Mouse (Mus musculus) cortical plate, adult 2 months (tissue): ENCODE measurements around the gene Lrrk1.

Experiments used
- CTCF ChIP-seq: fragments of 200-500 bp; IDR thresholded peaks from 2 replicates; pipeline ENCODE4 v1.5.1; 2011; ENCODE audit warnings: mild to moderate bottlenecking, control low read depth, low read length; ENCODE audit not compliant: insufficient read depth; ENCODE audit errors: extremely low read depth
- POLR2A ChIP-seq: fragments of 200-500 bp; IDR thresholded peaks from 2 replicates; pipeline ENCODE4 v1.6.1; 2011; ENCODE audit warnings: mild to moderate bottlenecking, low read length, control low read depth; ENCODE audit not compliant: insufficient read depth; ENCODE audit errors: extremely low read depth

DNA sequence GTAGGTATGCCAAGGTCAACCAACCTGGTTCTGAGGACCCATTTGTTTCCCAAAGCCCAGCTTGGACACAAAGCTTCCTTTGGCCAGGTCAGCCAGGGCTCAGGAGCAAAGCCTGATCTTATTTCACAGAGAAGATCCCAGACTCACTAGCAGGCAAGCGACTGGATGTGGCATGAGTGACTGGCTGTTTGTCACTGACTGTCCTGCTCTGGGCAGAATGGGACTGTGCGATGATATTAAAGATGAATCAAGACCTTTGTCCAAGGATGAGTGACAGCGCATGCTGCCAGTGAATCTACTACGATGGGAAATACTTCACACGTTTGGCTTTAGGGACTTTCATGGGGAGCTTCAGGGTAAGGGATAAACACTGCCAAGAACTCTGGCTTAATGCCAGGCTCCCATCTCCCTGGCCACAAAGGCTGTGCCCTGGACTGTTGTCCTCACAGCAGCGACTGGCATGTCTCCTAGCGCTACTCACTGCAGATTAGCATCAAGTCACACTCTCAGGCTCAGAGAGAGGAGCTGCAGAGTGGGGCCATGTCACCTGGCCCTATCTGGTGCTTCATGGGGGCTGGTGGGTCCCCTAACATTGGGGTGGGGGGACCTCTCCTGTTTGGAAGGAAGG, 127.3 kb downstream of the Lrrk1 start:
- TF ChIP-seq POLR2A (no peak), CTCF (no peak)
